Mouse (Mus musculus) MEL (cell line): ENCODE measurements around the gene Klf11. TPM values are rescaled to one million over a fixed set of nuclear protein-coding genes. Genes with fewer than 3 reads are reported as not detected.

Experiments
- DNase-seq: peaks from one replicate; pipeline ENCODE4 v3.0.0; 2011; ENCODE audit warnings: low read depth, low spot score
- H3K27ac ChIP-seq: 2 replicates; pipeline ENCODE4 v1.5.1; 2012; ENCODE audit warnings: low read depth, mild to moderate bottlenecking, control low read depth, low read length, moderate library complexity; ENCODE audit not compliant: control insufficient read depth
- H3K27me3 ChIP-seq, 2 experiments: fragments of 150-350 bp in 1 of 2; sonication (generic) in 1 of 2; 2 replicates each; pipeline ENCODE4 v1.6.1; 2012; ENCODE audit warnings: low read length in 2 of 2, mild to moderate bottlenecking in 2 of 2, improper control_type of control experiment in 1 of 2, moderate library complexity in 1 of 2; ENCODE audit not compliant: insufficient read depth in 2 of 2, control insufficient read depth in 1 of 2
- H3K36me3 ChIP-seq, 2 experiments: 2 replicates each; pipeline ENCODE4 v1.6.1; 2012 to 2014; ENCODE audit warnings: low read length in 2 of 2, improper control_type of control experiment in 1 of 2, inconsistent platforms in 1 of 2, mild to moderate bottlenecking in 1 of 2; ENCODE audit not compliant: insufficient read depth in 2 of 2, control insufficient read depth in 1 of 2
- H3K4me1 ChIP-seq, 2 experiments: fragments of 150-350 bp in 1 of 2; sonication (generic) in 1 of 2; 2 replicates each; pipeline ENCODE4 v1.6.1; 2012; ENCODE audit warnings: low read length in 2 of 2, improper control_type of control experiment in 1 of 2, mild to moderate bottlenecking in 1 of 2; ENCODE audit not compliant: insufficient read depth in 2 of 2, control insufficient read depth in 1 of 2
- H3K4me3 ChIP-seq, 2 experiments: fragments of 150-350 bp in 1 of 2; sonication (generic) in 1 of 2; 2 replicates each; pipeline ENCODE4 v1.5.1; 2012; ENCODE audit warnings: low read depth in 2 of 2, low read length in 2 of 2, mild to moderate bottlenecking in 2 of 2, moderate library complexity in 2 of 2, control low read depth in 1 of 2, improper control_type of control experiment in 1 of 2; ENCODE audit not compliant: control insufficient read depth in 1 of 2, insufficient read depth in 1 of 2
- H3K79me2 ChIP-seq: 2 replicates; pipeline ENCODE4 v1.6.1; 2012; ENCODE audit warnings: mild to moderate bottlenecking, low read length, moderate library complexity; ENCODE audit not compliant: control insufficient read depth, poor library complexity, insufficient read depth
- H3K9ac ChIP-seq: 2 replicates; pipeline ENCODE4 v1.6.1; 2012; ENCODE audit warnings: low read depth, mild to moderate bottlenecking, control low read depth, low read length, moderate library complexity; ENCODE audit not compliant: control insufficient read depth, poor library complexity, severe bottlenecking
- H3K9me3 ChIP-seq: fragments of 150-350 bp; sonication (generic); replicated peaks from 2 replicates; pipeline ENCODE4 v1.6.1; 2012; ENCODE audit warnings: mild to moderate bottlenecking, low read length, improper control_type of control experiment, moderate library complexity; ENCODE audit not compliant: insufficient read depth
- CTCF ChIP-seq, 3 experiments: IDR thresholded peaks in 2 of 3; conservative IDR thresholded peaks in 1 of 3; 2 replicates each; pipeline ENCODE4 v1.5.1; 2011 to 2012; ENCODE audit warnings: low read length in 3 of 3, low read depth in 2 of 3, mild to moderate bottlenecking in 2 of 3, improper control_type of control experiment in 1 of 3, inconsistent platforms in 1 of 3, mixed read lengths in 1 of 3, moderate library complexity in 1 of 3; ENCODE audit not compliant: control insufficient read depth in 1 of 3, insufficient read depth in 1 of 3, poor library complexity in 1 of 3, severe bottlenecking in 1 of 3
- E2F4 ChIP-seq: IDR thresholded peaks from 2 replicates; pipeline ENCODE4 v1.6.1; 2011; ENCODE audit warnings: low read depth, low read length, improper control_type of control experiment, borderline replicate concordance
- ELF1 ChIP-seq: IDR thresholded peaks from 2 replicates; pipeline ENCODE4 v1.6.1; 2014; ENCODE audit warnings: low read depth, mild to moderate bottlenecking, inconsistent platforms, low read length, improper control_type of control experiment, moderate library complexity
- ETS1 ChIP-seq: IDR thresholded peaks from 2 replicates; pipeline ENCODE4 v1.6.1; 2012; ENCODE audit warnings: low read depth, mild to moderate bottlenecking, inconsistent platforms, low read length, improper control_type of control experiment, moderate library complexity
- HCFC1 ChIP-seq: IDR thresholded peaks from 2 replicates; pipeline ENCODE4 v1.6.1; 2012; ENCODE audit warnings: low read depth, mild to moderate bottlenecking, inconsistent platforms, low read length, improper control_type of control experiment, moderate library complexity
- MAX ChIP-seq: IDR thresholded peaks from 2 replicates; pipeline ENCODE4 v1.6.1; 2011; ENCODE audit warnings: low read length, improper control_type of control experiment
- MAZ ChIP-seq: IDR thresholded peaks from 2 replicates; pipeline ENCODE4 v1.6.1; 2012; ENCODE audit warnings: low read depth, mild to moderate bottlenecking, inconsistent platforms, low read length, improper control_type of control experiment
- MXI1 ChIP-seq: IDR thresholded peaks from 2 replicates; pipeline ENCODE4 v1.6.1; 2011; ENCODE audit warnings: mild to moderate bottlenecking, low read depth, low read length, improper control_type of control experiment
- MYB ChIP-seq: IDR thresholded peaks from 2 replicates; pipeline ENCODE4 v1.6.1; 2011; ENCODE audit warnings: mild to moderate bottlenecking, low read depth, low read length, improper control_type of control experiment
- MYC ChIP-seq: IDR thresholded peaks from 2 replicates; pipeline ENCODE4 v1.6.1; 2011; ENCODE audit warnings: low read depth, mild to moderate bottlenecking, low read length, improper control_type of control experiment, moderate library complexity
- NELFE ChIP-seq: IDR thresholded peaks from 2 replicates; pipeline ENCODE4 v1.6.1; 2011; ENCODE audit warnings: low read depth, low read length, improper control_type of control experiment
- NRF1 ChIP-seq: IDR thresholded peaks from 2 replicates; pipeline ENCODE4 v1.6.1; 2014; ENCODE audit warnings: low read depth, mild to moderate bottlenecking, inconsistent platforms, low read length, improper control_type of control experiment, moderate library complexity; ENCODE audit not compliant: poor library complexity, insufficient read depth, severe bottlenecking
- POLR2A ChIP-seq, 2 experiments: IDR thresholded peaks; 2 replicates each; pipeline ENCODE4 v1.6.1; 2011 to 2012; ENCODE audit warnings: low read length in 2 of 2, mild to moderate bottlenecking in 2 of 2, control low read depth in 1 of 2, improper control_type of control experiment in 1 of 2, low read depth in 1 of 2, moderate library complexity in 1 of 2; ENCODE audit not compliant: control insufficient read depth in 1 of 2, insufficient read depth in 1 of 2, poor library complexity in 1 of 2
- POLR2AphosphoS2 ChIP-seq: IDR thresholded peaks from 2 replicates; pipeline ENCODE4 v1.6.1; 2011; ENCODE audit warnings: low read length, improper control_type of control experiment
- RAD21 ChIP-seq: IDR thresholded peaks from 2 replicates; pipeline ENCODE4 v1.6.1; 2011; ENCODE audit warnings: mild to moderate bottlenecking, low read depth, low read length, improper control_type of control experiment
- RCOR1 ChIP-seq: IDR thresholded peaks from 2 replicates; pipeline ENCODE4 v1.6.1; 2012; ENCODE audit warnings: low read depth, mild to moderate bottlenecking, inconsistent platforms, low read length, improper control_type of control experiment
- SIN3A ChIP-seq: IDR thresholded peaks from 2 replicates; pipeline ENCODE4 v1.6.1; 2012; ENCODE audit warnings: low read length, improper control_type of control experiment, inconsistent platforms
- SMC3 ChIP-seq: IDR thresholded peaks from 2 replicates; pipeline ENCODE4 v1.6.1; 2011; ENCODE audit warnings: low read depth, low read length, improper control_type of control experiment
- TAL1 ChIP-seq: IDR thresholded peaks from 2 replicates; pipeline ENCODE4 v1.6.1; 2012; ENCODE audit warnings: mild to moderate bottlenecking, inconsistent platforms, low read length, moderate library complexity, mixed read lengths
- TBP ChIP-seq: IDR thresholded peaks from 2 replicates; pipeline ENCODE4 v1.8.0; 2011; ENCODE audit warnings: low read depth, low read length, improper control_type of control experiment
- TCF12 ChIP-seq: IDR thresholded peaks from 2 replicates; pipeline ENCODE4 v1.6.1; 2014; ENCODE audit warnings: low read depth, mild to moderate bottlenecking, inconsistent platforms, low read length, improper control_type of control experiment, moderate library complexity
- USF1 ChIP-seq: IDR thresholded peaks from 2 replicates; pipeline ENCODE4 v1.6.1; 2014; ENCODE audit warnings: low read depth, mild to moderate bottlenecking, inconsistent platforms, low read length, improper control_type of control experiment, moderate library complexity
- ZMIZ1 ChIP-seq: IDR thresholded peaks from 2 replicates; pipeline ENCODE4 v1.6.1; 2012; ENCODE audit warnings: low read depth, mild to moderate bottlenecking, inconsistent platforms, low read length, improper control_type of control experiment, moderate library complexity
- ZNF384 ChIP-seq: IDR thresholded peaks from 2 replicates; pipeline ENCODE4 v1.6.1; 2012; ENCODE audit warnings: low read depth, mild to moderate bottlenecking, inconsistent platforms, low read length, improper control_type of control experiment
- polyA plus RNA-seq, 2 experiments: library from polyadenylated mRNA; stranded (reverse) in 1 of 2; unstranded in 1 of 2; fragments of >175 nt in 1 of 2; fragments of >200 nt in 1 of 2; gene quantifications; 2 replicates each; pipeline versions ENCODE4 v1.2.1 to v1.2.4; 2012; ENCODE audit warnings: low replicate concordance in 2 of 2, low read depth in 1 of 2; ENCODE audit not compliant: insufficient read length in 2 of 2, insufficient read depth in 1 of 2, missing spikeins in 1 of 2
- total RNA-seq: library from RNA; depleted of rRNA; stranded (reverse); fragments of 300-350 nt; gene quantifications from 2 replicates; pipeline ENCODE4 v1.2.3, GENCODE M21; 2012

The Klf11 gene
- total and polyA plus RNA-seq, 3 experiments: 2.4 to 7.2 TPM; not detected in 1

DNA sequence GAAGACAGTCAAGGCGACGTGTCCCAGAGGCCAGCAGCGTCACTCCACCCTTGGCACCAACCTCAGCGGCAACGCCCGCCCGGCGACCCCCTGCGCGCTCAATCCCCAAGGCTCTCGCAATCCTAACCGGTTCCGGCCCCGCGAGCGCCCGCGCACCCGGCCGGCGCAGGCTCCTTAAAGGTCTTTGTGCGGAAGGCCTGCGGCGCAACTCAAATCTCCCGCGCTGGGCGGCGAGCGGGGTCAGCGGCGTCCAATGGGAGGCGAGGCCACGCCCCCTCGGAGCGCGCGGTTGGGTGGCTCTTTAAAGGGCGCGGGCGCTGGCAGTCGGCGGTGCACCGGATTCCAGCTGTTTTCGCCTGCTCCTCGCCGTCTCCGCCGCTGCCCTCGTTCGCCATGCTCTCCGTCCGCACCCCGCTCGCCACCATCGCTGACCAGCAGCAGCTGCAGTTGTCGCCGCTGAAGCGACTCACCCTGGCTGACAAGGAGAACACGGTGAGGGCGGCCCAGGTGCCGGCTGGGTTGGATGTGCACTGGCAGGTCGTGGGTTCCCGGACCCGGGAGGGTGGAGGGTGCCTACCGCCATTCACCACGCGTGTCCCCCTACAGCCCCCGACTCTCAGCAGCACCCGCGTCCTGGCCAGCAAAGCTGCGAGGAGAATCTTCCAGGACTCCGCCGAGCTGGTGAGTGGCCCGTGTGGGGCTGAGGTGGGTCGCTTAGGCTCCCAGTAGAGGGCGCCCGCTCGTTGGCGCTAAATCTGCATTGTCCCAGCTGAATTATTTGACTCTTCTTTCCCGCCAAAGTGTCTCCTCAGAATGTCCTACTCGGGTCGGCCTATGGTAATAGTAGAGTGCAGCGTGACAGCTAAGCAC lies 57.1 kb downstream of the Klf11 start, which contains the start of gene Rrm2:
Gene Rrm2, plus strand, starts transcription at position 288 of the 870 bp plus-strand sequence.
- Histone ChIP-seq H3K4me1 (peaks cover 3 to 22% of the 10 kb centered on the region in 2 experiments), H3K79me2 (peaks cover 32% of the 10 kb centered on the region), H3K36me3 (peaks cover 3 to 25% of the 10 kb centered on the region in 2 experiments), H3K9me3 (no peaks in the 10 kb centered on the region), H3K27ac (peak within 1 kb of the TSS; percentile 87), H3K27me3 (no peaks in the 10 kb centered on the region), H3K9ac (peak within 1 kb of the TSS; percentile 98), H3K4me3 (peak within 1 kb of the TSS; percentile 57 to 94)
- TF ChIP-seq TBP: peak; percentile 93
- TF ChIP-seq MAZ: no peak
- peak; percentile 76 to 90 (median 79) for TF ChIP-seq CTCF (IDR thresholded peaks at IDR 0.05 in 2 of 3, conservative IDR thresholded peaks at IDR 0.05 in 1 of 3; ENCODE audit: control insufficient read depth in 1 of 3, insufficient read depth in 1 of 3, low read depth in 2 of 3, low read length in 3 of 3, poor library complexity in 1 of 3, severe bottlenecking in 1 of 3)
- TF ChIP-seq MXI1: peak; percentile 59
- no peak for TF ChIP-seq MYB
- TF ChIP-seq TCF12: peak; percentile 44; the same call in 1 of the 2 replicates
- TF ChIP-seq ETS1: peak; percentile 56
- TF ChIP-seq RCOR1: no peak
- 0 out of 2 replicates have a peak, but pooled peaks have one; percentile 17 for TF ChIP-seq USF1
- peak; percentile 23 for TF ChIP-seq RAD21
- peak; percentile 56; the same call in 1 of the 2 replicates for TF ChIP-seq MAX
- TF ChIP-seq MYC: 0 out of 2 replicates have a peak, but pooled peaks have one; percentile 40
- TF ChIP-seq ZMIZ1: peak; percentile 98
- TF ChIP-seq POLR2A (IDR thresholded peaks at IDR 0.05; ENCODE audit: control insufficient read depth in 1 of 2, insufficient read depth in 1 of 2, low read depth in 1 of 2, low read length in 2 of 2, poor library complexity in 1 of 2): peak; percentile 92 to 93
- TF ChIP-seq POLR2AphosphoS2: peak; percentile 87
- TF ChIP-seq ZNF384: no peak
- 0 out of 2 replicates have a peak, but pooled peaks have one; percentile 49 for TF ChIP-seq ELF1
- TF ChIP-seq SMC3: peak; percentile 43
- TF ChIP-seq SIN3A: peak; percentile 84
- TF ChIP-seq E2F4: peak; percentile 97
- no peak for TF ChIP-seq TAL1
- TF ChIP-seq NRF1: peak; percentile 86
- TF ChIP-seq HCFC1: peak; percentile 59
- TF ChIP-seq NELFE: peak; percentile 99
- peak; percentile 97 for DNase-seq
